Mouse (Mus musculus): Measurements from ENCODE around the gene Bcl7b. TPM values are rescaled to one million over a fixed set of nuclear protein-coding genes. Genes with fewer than 3 reads are reported as not detected.

Gene Bcl7b
- polyA plus RNA-seq, 1 experiment: 50.3 TPM

DNA sequence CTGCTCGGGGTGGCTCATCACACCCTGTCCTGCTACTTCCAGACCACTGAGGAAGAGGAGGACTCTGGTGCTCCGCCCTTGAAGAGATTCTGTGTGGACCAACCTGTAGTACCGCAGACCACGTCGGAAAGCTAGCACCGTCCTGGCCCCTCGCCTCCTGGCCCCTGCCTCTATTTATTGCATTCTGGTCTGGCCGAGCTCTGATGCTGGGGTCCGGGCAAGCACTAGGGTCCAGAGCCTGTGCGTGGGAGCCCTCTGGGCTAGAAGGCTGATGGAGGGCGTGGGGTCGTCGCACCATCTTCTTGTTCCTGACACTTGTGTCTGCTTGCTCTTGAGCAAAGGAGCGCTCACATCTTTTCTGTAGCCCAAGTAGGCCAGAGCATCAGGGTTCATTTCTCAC lies 12.7 kb downstream of the Bcl7b start:
- Histone ChIP-seq H3ac (ENCODE audit: control insufficient read depth, insufficient read length, low read depth) (no peak overlapping the region), H3K79me2 (ENCODE audit: control insufficient read depth, insufficient read depth) (no peaks in the 10 kb centered on the region), H3K36me3 (ENCODE audit: control insufficient read depth, insufficient read depth) (peaks cover 41% of the 10 kb centered on the region)

DNA sequence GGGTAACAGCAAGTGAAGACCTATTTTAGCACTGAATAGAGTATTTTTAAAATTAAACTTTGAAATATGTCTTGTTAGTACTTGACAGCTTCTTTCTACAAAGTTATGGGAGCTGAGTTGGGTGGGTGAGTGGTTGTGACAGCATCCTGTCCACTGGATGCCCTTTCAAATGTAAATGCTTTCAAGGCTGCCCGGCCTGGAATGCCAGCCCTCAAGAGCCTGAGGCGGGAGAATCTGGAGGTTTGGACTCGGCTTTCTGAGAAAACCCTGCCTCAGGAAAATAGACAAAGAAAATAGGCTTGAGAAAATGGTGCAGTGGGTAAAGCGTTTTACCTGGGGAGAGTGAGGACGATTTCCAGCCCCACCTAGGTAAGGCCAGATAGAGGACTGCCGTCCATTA lies 13.7 kb downstream of the Bcl7b start:
- Histone ChIP-seq H3K4me3 (ENCODE audit: insufficient read depth, poor library complexity, severe bottlenecking) (no peak overlapping the region), H3ac (ENCODE audit: control insufficient read depth, insufficient read length, low read depth) (no peak overlapping the region), H3K79me2 (ENCODE audit: control insufficient read depth, insufficient read depth) (no peaks in the 10 kb centered on the region), H3K36me3 (ENCODE audit: control insufficient read depth, insufficient read depth) (peaks cover 41% of the 10 kb centered on the region), H3K27me3 (ENCODE audit: control insufficient read depth, insufficient read depth, insufficient read length) (no peaks in the 10 kb centered on the region), H3K79me3 (ENCODE audit: low read depth) (no peaks in the 10 kb centered on the region)
- no peak for TF ChIP-seq USF1 (IDR thresholded peaks at IDR 0.05; ENCODE audit: low read depth)
- TF ChIP-seq MAX (IDR thresholded peaks at IDR 0.05): no peak
- TF ChIP-seq CTCF (IDR thresholded peaks at IDR 0.05; ENCODE audit: control insufficient read depth, insufficient read depth, insufficient read length): no peak
- TF ChIP-seq CEBPB (IDR thresholded peaks at IDR 0.05; ENCODE audit: low read depth): no peak
- no peak for TF ChIP-seq FOSL1 (IDR thresholded peaks at IDR 0.05; ENCODE audit: insufficient read depth, low read length, poor library complexity, severe bottlenecking)
- no peak for TF ChIP-seq MYOD1 (IDR thresholded peaks at IDR 0.05; ENCODE audit: control insufficient read depth, insufficient read length, low read depth)
- no peak for TF ChIP-seq MYOG (IDR thresholded peaks at IDR 0.05; ENCODE audit: control insufficient read depth, extremely low read depth, insufficient read length)

More for the DNA sequence above, 12.7 kb downstream of the Bcl7b start:
- no peaks in the 10 kb centered on the region for H3K79me3 ChIP-seq (ENCODE audit: low read depth)
- no peak overlapping the region for H3K4me3 ChIP-seq (ENCODE audit: insufficient read depth, poor library complexity, severe bottlenecking)
- H3K27me3 ChIP-seq (ENCODE audit: control insufficient read depth, insufficient read depth, insufficient read length): no peaks in the 10 kb centered on the region
- TF ChIP-seq MYOG (IDR thresholded peaks at IDR 0.05; ENCODE audit: control insufficient read depth, extremely low read depth, insufficient read length) (no peak), USF1 (IDR thresholded peaks at IDR 0.05; ENCODE audit: low read depth) (no peak), MYOD1 (IDR thresholded peaks at IDR 0.05; ENCODE audit: control insufficient read depth, insufficient read length, low read depth) (no peak), CEBPB (IDR thresholded peaks at IDR 0.05; ENCODE audit: low read depth) (no peak), MAX (IDR thresholded peaks at IDR 0.05) (no peak), FOSL1 (IDR thresholded peaks at IDR 0.05; ENCODE audit: insufficient read depth, low read length, poor library complexity, severe bottlenecking) (no peak), CTCF (IDR thresholded peaks at IDR 0.05; ENCODE audit: control insufficient read depth, insufficient read depth, insufficient read length) (no peak)

DNA sequence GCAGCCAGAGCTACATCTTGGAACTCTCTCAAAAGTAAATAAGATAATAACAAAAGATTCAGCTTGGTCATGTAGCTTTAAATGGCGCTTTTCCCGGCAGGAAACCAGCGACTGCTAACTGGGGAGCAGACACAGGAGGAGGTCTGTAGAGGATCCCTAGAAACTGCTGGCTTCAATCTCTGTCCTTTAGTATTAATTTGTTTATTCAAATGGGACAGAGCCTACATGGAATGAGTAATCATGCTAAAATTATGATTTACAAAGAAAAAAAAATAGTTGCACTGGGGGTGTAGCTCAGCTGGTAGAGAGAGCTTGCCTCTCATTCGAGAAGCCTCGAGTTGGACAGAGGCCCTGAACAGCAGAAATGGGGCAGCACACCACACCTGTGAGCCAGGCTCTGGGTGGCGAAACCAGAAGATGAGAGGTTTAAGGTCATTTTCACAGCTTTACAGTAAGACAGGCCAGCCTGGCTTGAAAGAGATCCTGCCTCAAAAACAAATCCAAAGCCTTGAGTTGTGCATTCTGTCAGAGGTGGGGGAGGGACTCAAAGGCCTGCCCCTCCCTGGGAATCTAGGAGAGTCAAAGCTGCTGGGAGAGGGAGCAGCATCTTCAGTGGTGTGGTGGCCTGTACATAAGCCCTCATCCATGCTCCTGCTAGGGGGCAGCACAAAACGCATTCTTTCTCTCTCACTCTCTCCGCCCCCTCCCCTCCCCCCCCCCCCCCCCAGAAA lies 15.2 kb downstream of the Bcl7b start:
- H3K27me3 ChIP-seq (ENCODE audit: control insufficient read depth, insufficient read depth, insufficient read length): no peaks in the 10 kb centered on the region
- H3K36me3 ChIP-seq (ENCODE audit: control insufficient read depth, insufficient read depth): peaks cover 35% of the 10 kb centered on the region
- H3K79me2 ChIP-seq (ENCODE audit: control insufficient read depth, insufficient read depth): peaks cover 11% of the 10 kb centered on the region
- TF ChIP-seq USF1 (IDR thresholded peaks at IDR 0.05; ENCODE audit: low read depth): no peak
- TF ChIP-seq CTCF (IDR thresholded peaks at IDR 0.05; ENCODE audit: control insufficient read depth, insufficient read depth, insufficient read length): no peak
- no peak for TF ChIP-seq MAX (IDR thresholded peaks at IDR 0.05)
- TF ChIP-seq CEBPB (IDR thresholded peaks at IDR 0.05; ENCODE audit: low read depth): no peak
- TF ChIP-seq MYOG (IDR thresholded peaks at IDR 0.05; ENCODE audit: control insufficient read depth, extremely low read depth, insufficient read length): no peak
- TF ChIP-seq MYOD1 (IDR thresholded peaks at IDR 0.05; ENCODE audit: control insufficient read depth, insufficient read length, low read depth): no peak
- TF ChIP-seq FOSL1 (IDR thresholded peaks at IDR 0.05; ENCODE audit: insufficient read depth, low read length, poor library complexity, severe bottlenecking): no peak
- no peak overlapping the region for H3ac ChIP-seq (ENCODE audit: control insufficient read depth, insufficient read length, low read depth)
- H3K79me3 ChIP-seq (ENCODE audit: low read depth): peaks cover 8% of the 10 kb centered on the region
- H3K4me3 ChIP-seq (ENCODE audit: insufficient read depth, poor library complexity, severe bottlenecking): no peak overlapping the region

DNA sequence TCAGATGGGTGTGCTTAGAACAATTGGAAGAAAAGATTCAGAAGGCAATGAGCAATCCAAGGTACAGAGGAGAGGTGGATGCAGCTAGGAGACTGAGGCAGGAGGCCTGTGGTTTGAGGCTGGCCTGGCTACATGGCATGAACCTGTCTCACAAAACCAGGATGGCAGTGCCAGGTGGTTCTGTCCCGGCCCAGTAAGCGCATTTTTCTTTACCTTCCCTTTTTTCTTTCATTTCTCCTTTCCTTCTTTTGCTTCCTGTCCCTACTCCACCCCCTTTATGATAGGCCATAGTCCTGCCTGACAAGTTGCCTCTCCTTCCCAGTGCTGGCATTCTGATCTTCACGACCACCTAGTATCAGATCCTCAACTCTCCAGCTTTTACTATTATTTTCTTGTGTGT lies 16.9 kb downstream of the Bcl7b start:
- H3K27me3 ChIP-seq (ENCODE audit: control insufficient read depth, insufficient read depth, insufficient read length): no peaks in the 10 kb centered on the region
- H3ac ChIP-seq (ENCODE audit: control insufficient read depth, insufficient read length, low read depth): no peak overlapping the region
- TF ChIP-seq CEBPB (IDR thresholded peaks at IDR 0.05; ENCODE audit: low read depth): no peak
- TF ChIP-seq USF1 (IDR thresholded peaks at IDR 0.05; ENCODE audit: low read depth): no peak
- TF ChIP-seq MYOD1 (IDR thresholded peaks at IDR 0.05; ENCODE audit: control insufficient read depth, insufficient read length, low read depth): no peak
- TF ChIP-seq MYOG (IDR thresholded peaks at IDR 0.05; ENCODE audit: control insufficient read depth, extremely low read depth, insufficient read length): no peak
- TF ChIP-seq FOSL1 (IDR thresholded peaks at IDR 0.05; ENCODE audit: insufficient read depth, low read length, poor library complexity, severe bottlenecking): no peak
- TF ChIP-seq MAX (IDR thresholded peaks at IDR 0.05): no peak
- no peak for TF ChIP-seq CTCF (IDR thresholded peaks at IDR 0.05; ENCODE audit: control insufficient read depth, insufficient read depth, insufficient read length)
- peaks cover 32% of the 10 kb centered on the region for H3K36me3 ChIP-seq (ENCODE audit: control insufficient read depth, insufficient read depth)
- H3K79me2 ChIP-seq (ENCODE audit: control insufficient read depth, insufficient read depth): peaks cover 28% of the 10 kb centered on the region
- no peak overlapping the region for H3K4me3 ChIP-seq (ENCODE audit: insufficient read depth, poor library complexity, severe bottlenecking)
- peaks cover 25% of the 10 kb centered on the region for H3K79me3 ChIP-seq (ENCODE audit: low read depth)

DNA sequence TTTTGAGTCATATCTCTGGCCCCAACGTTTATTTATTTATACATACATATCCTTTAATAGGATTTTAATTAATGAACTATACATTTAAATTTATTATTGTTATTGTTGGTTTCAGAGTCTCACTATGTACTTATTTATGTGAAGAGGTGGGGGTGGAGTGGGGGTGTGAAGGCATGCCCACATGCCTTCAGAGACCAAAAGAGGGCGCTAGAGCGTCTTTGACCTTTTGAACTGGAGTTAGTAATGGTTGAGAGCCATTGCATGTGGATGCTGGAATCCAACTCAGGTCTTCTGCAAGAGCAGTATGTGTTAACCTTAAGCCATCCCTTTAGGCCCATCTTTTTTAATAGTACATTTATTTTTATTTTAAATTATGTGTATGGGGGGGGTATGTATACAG lies 17.5 kb downstream of the Bcl7b start:
- H3K4me3 ChIP-seq (ENCODE audit: insufficient read depth, poor library complexity, severe bottlenecking): no peak overlapping the region
- no peaks in the 10 kb centered on the region for H3K27me3 ChIP-seq (ENCODE audit: control insufficient read depth, insufficient read depth, insufficient read length)

More for the DNA sequence above, 17.5 kb downstream of the Bcl7b start:
- Histone ChIP-seq H3ac (ENCODE audit: control insufficient read depth, insufficient read length, low read depth) (no peak overlapping the region), H3K36me3 (ENCODE audit: control insufficient read depth, insufficient read depth) (peaks cover 30% of the 10 kb centered on the region), H3K79me3 (ENCODE audit: low read depth) (peaks cover 31% of the 10 kb centered on the region), H3K79me2 (ENCODE audit: control insufficient read depth, insufficient read depth) (peaks cover 34% of the 10 kb centered on the region)
- TF ChIP-seq MAX (IDR thresholded peaks at IDR 0.05): no peak
- no peak for TF ChIP-seq MYOG (IDR thresholded peaks at IDR 0.05; ENCODE audit: control insufficient read depth, extremely low read depth, insufficient read length)
- TF ChIP-seq MYOD1 (IDR thresholded peaks at IDR 0.05; ENCODE audit: control insufficient read depth, insufficient read length, low read depth): no peak
